ENCODE assay signal across 9 mouse cellular contexts in genomic region chr3:90322289-90322688, GRCm38 (mm10). TPM values are rescaled to one million over a fixed set of nuclear protein-coding genes. Genes with fewer than 3 reads are reported as not detected.
DNase-seq lines count a peak whose midpoint lies in the region; ATAC-seq lines count a peak whose summit lies in the region.
"Had no signal": no experiment of that assay in that cellular context is flagged by ENCODE, and none has a peak within 500 bp of the region (broad histone marks: within the 10 kb centered on the region; RNA-seq: fewer than 3 reads in every experiment).

No protein-coding gene starts in this region.

- no peak for DNase-seq in heart, embryonic 10.5 days (ENCODE audit: low spot score)
- no peak for DNase-seq in midbrain, embryonic 11.5 days (ENCODE audit: low spot score, missing footprints)
- DNase-seq in midbrain, embryonic 10.5 days (ENCODE audit: low spot score) = no peak
- DNase-seq in intestine, embryonic 14.5 days (ENCODE audit: low spot score) = peak; percentile 62
- DNase-seq in cerebellum, adult 11-12 months = no peak
- no peak for DNase-seq in spleen, postnatal 4 days (ENCODE audit: low spot score in 2 of 2)

- WGBS in heart, embryonic 13.5 days = 49% methylated on average over 6 of the region's 6 CpGs
- WGBS in heart, embryonic 10.5 days = 81% methylated on average over 6 of the region's 6 CpGs
- 91% methylated on average over 6 of the region's 6 CpGs for WGBS in midbrain, embryonic 11.5 days
- WGBS in midbrain, embryonic 10.5 days = 90% methylated on average over 6 of the region's 6 CpGs
- WGBS in intestine, embryonic 14.5 days = 48% methylated on average over 6 of the region's 6 CpGs
- 45% methylated on average over 6 of the region's 6 CpGs for WGBS in stomach, embryonic 14.5 days

- H3K4me1 ChIP-seq in heart, embryonic 13.5 days = peaks cover 42% of the 10 kb centered on the region
- H3K4me1 ChIP-seq in heart, embryonic 10.5 days = peaks cover 16% of the 10 kb centered on the region; the same call in 1 of the 2 replicates
- peaks cover 3% of the 10 kb centered on the region; the same call in 1 of the 2 replicates for H3K4me1 ChIP-seq in midbrain, embryonic 11.5 days (ENCODE audit: control insufficient read depth, insufficient read depth, low read length)
- peaks cover 7% of the 10 kb centered on the region; the same call in 1 of the 2 replicates for H3K4me1 ChIP-seq in midbrain, embryonic 10.5 days
- H3K4me1 ChIP-seq in intestine, embryonic 14.5 days (replicated peaks; ENCODE audit: control insufficient read depth, insufficient read depth, low read length) = peaks cover 29% of the 10 kb centered on the region
- peaks cover 23% of the 10 kb centered on the region; the same call in 1 of the 2 replicates for H3K4me1 ChIP-seq in stomach, embryonic 14.5 days (ENCODE audit: control insufficient read depth, insufficient read depth, low read length)

- ATAC-seq in heart, embryonic 13.5 days (ENCODE audit: extremely low read depth, insufficient number of reproducible peaks, low FRiP score, low TSS enrichment) = no peak
- 0 out of 2 replicates have a peak, but pooled peaks have one; percentile 40 for ATAC-seq in midbrain, embryonic 11.5 days (ENCODE audit: low FRiP score)
- 0 out of 2 replicates have a peak, but pooled peaks have one; percentile 36 for ATAC-seq in intestine, embryonic 14.5 days (replicated peaks; ENCODE audit: low FRiP score, low TSS enrichment, low read depth)
- ATAC-seq in stomach, embryonic 14.5 days (ENCODE audit: insufficient number of reproducible peaks, insufficient read depth, low FRiP score, low read depth) = no peak
- ATAC-seq: liver, embryonic 12.5 days had no signal

- H3K9me3 ChIP-seq in heart, embryonic 13.5 days = no peaks in the 10 kb centered on the region
- H3K9me3 ChIP-seq in heart, embryonic 10.5 days = no peaks in the 10 kb centered on the region
- H3K9me3 ChIP-seq in midbrain, embryonic 11.5 days (ENCODE audit: control insufficient read depth, low read length) = no peaks in the 10 kb centered on the region
- H3K9me3 ChIP-seq in midbrain, embryonic 10.5 days (replicated peaks) = no peaks in the 10 kb centered on the region
- no peaks in the 10 kb centered on the region for H3K9me3 ChIP-seq in intestine, embryonic 14.5 days (ENCODE audit: control insufficient read depth, low read length)
- no peaks in the 10 kb centered on the region for H3K9me3 ChIP-seq in stomach, embryonic 14.5 days (ENCODE audit: control insufficient read depth, low read depth, low read length)
- H3K9me3 ChIP-seq: liver, embryonic 12.5 days had no signal

- H3K36me3 ChIP-seq in heart, embryonic 13.5 days = no peaks in the 10 kb centered on the region; the same call in 1 of the 2 replicates
- no peaks in the 10 kb centered on the region for H3K36me3 ChIP-seq in heart, embryonic 10.5 days
- H3K36me3 ChIP-seq in midbrain, embryonic 11.5 days (ENCODE audit: control insufficient read depth, insufficient read depth, low read length) = no peaks in the 10 kb centered on the region
- peaks cover 9% of the 10 kb centered on the region for H3K36me3 ChIP-seq in midbrain, embryonic 10.5 days
- H3K36me3 ChIP-seq in intestine, embryonic 14.5 days (ENCODE audit: control insufficient read depth, insufficient read depth, low read length) = no peaks in the 10 kb centered on the region
- H3K36me3 ChIP-seq in stomach, embryonic 14.5 days (ENCODE audit: control insufficient read depth, insufficient read depth, low read length) = no peaks in the 10 kb centered on the region

- H3K27ac ChIP-seq in heart, embryonic 13.5 days (replicated peaks) = peak overlapping the region; percentile 58
- H3K27ac ChIP-seq in heart, embryonic 10.5 days = no peak overlapping the region
- H3K27ac ChIP-seq in midbrain, embryonic 11.5 days (ENCODE audit: low read depth, low read length) = no peak overlapping the region
- no peak overlapping the region for H3K27ac ChIP-seq in midbrain, embryonic 10.5 days (replicated peaks)
- peak overlapping the region; percentile 47 for H3K27ac ChIP-seq in intestine, embryonic 14.5 days (ENCODE audit: low read depth)
- H3K27ac ChIP-seq in stomach, embryonic 14.5 days (ENCODE audit: low read length) = no peak overlapping the region; the same call in 1 of the 2 replicates
- H3K27ac ChIP-seq: liver, embryonic 12.5 days had no signal

- H3K4me2 ChIP-seq in heart, embryonic 13.5 days = peak overlapping the region; percentile 54
- H3K4me2 ChIP-seq in midbrain, embryonic 11.5 days = no peak overlapping the region
- H3K4me2 ChIP-seq in intestine, embryonic 14.5 days (ENCODE audit: low read length) = peak overlapping the region; percentile 34
- 0 out of 2 replicates have a peak overlapping the region, but pooled peaks have one; percentile 0 for H3K4me2 ChIP-seq in stomach, embryonic 14.5 days (replicated peaks; ENCODE audit: low read depth, low read length)
- H3K4me2 ChIP-seq: liver, embryonic 12.5 days had no signal

- no peak overlapping the region for H3K4me3 ChIP-seq in heart, embryonic 13.5 days
- H3K4me3 ChIP-seq in heart, embryonic 10.5 days = no peak overlapping the region
- no peak overlapping the region for H3K4me3 ChIP-seq in midbrain, embryonic 11.5 days (ENCODE audit: low read depth, low read length)
- no peak overlapping the region for H3K4me3 ChIP-seq in midbrain, embryonic 10.5 days
- no peak overlapping the region for H3K4me3 ChIP-seq in intestine, embryonic 14.5 days (ENCODE audit: low read depth, low read length)
- no peak overlapping the region for H3K4me3 ChIP-seq in stomach, embryonic 14.5 days (ENCODE audit: low read depth, low read length)
- H3K4me3 ChIP-seq: liver, embryonic 12.5 days had no signal

- H3K9ac ChIP-seq in heart, embryonic 13.5 days = peak overlapping the region; percentile 44
- H3K9ac ChIP-seq in midbrain, embryonic 11.5 days (ENCODE audit: low read length) = no peak overlapping the region
- no peak overlapping the region for H3K9ac ChIP-seq in intestine, embryonic 14.5 days (ENCODE audit: low read length)
- H3K9ac ChIP-seq in stomach, embryonic 14.5 days (replicated peaks; ENCODE audit: low read depth, low read length) = no peak overlapping the region
- H3K9ac ChIP-seq: liver, embryonic 12.5 days had no signal

- no peaks in the 10 kb centered on the region for H3K27me3 ChIP-seq in heart, embryonic 13.5 days (replicated peaks)
- H3K27me3 ChIP-seq in heart, embryonic 10.5 days (ENCODE audit: insufficient read depth, poor library complexity, severe bottlenecking) = no peaks in the 10 kb centered on the region
- no peaks in the 10 kb centered on the region for H3K27me3 ChIP-seq in midbrain, embryonic 11.5 days (ENCODE audit: control insufficient read depth, insufficient read depth, low read length)
- H3K27me3 ChIP-seq in midbrain, embryonic 10.5 days (ENCODE audit: low read depth, poor library complexity, severe bottlenecking) = no peaks in the 10 kb centered on the region
- no peaks in the 10 kb centered on the region for H3K27me3 ChIP-seq in intestine, embryonic 14.5 days (replicated peaks; ENCODE audit: control insufficient read depth, insufficient read depth, low read length)
- H3K27me3 ChIP-seq in stomach, embryonic 14.5 days (ENCODE audit: control insufficient read depth, insufficient read depth, low read length) = no peaks in the 10 kb centered on the region
- H3K27me3 ChIP-seq: liver, embryonic 12.5 days had no signal

RNA-seq across cellular contexts. Expression of gene Gatad2b, which starts 29.3 kb away (rescaled TPM):
- 7.9 and 9.3 TPM in 2 replicates for polyA plus RNA-seq in heart, embryonic 13.5 days (2015; fragmentation: Nextera tagmentation; extraction: Ambion mirVana)
- 10.6 and 11.8 TPM in 2 replicates for polyA plus RNA-seq in heart, embryonic 10.5 days (2016; fragmentation: Nextera tagmentation; extraction: Ambion mirVana)
- 10.4 TPM in 2 replicates for polyA plus RNA-seq in midbrain, embryonic 11.5 days (2014; fragmentation: Nextera tagmentation; extraction: Ambion mirVana)
- polyA plus RNA-seq in midbrain, embryonic 10.5 days (2016; fragmentation: Nextera tagmentation; extraction: Ambion mirVana) = 13.6 and 14.1 TPM in 2 replicates
- polyA plus RNA-seq in intestine, embryonic 14.5 days (2014; fragmentation: Nextera tagmentation; extraction: Ambion mirVana) = 15.5 and 16.0 TPM in 2 replicates
- polyA plus RNA-seq in stomach, embryonic 14.5 days (2014; fragmentation: Nextera tagmentation; extraction: Ambion mirVana) = 22.3 and 28.7 TPM in 2 replicates

RNA-seq across cellular contexts. Expression of gene Dennd4b, which starts 57.3 kb away (rescaled TPM):
- polyA plus RNA-seq in heart, embryonic 13.5 days (2015; fragmentation: Nextera tagmentation; extraction: Ambion mirVana) = 5.5 and 5.7 TPM in 2 replicates
- polyA plus RNA-seq in heart, embryonic 10.5 days (2016; fragmentation: Nextera tagmentation; extraction: Ambion mirVana) = 4.6 and 7.0 TPM in 2 replicates
- 3.8 and 4.0 TPM in 2 replicates for polyA plus RNA-seq in midbrain, embryonic 11.5 days (2014; fragmentation: Nextera tagmentation; extraction: Ambion mirVana)
- 6.9 and 7.0 TPM in 2 replicates for polyA plus RNA-seq in midbrain, embryonic 10.5 days (2016; fragmentation: Nextera tagmentation; extraction: Ambion mirVana)
- polyA plus RNA-seq in intestine, embryonic 14.5 days (2014; fragmentation: Nextera tagmentation; extraction: Ambion mirVana) = 3.6 and 4.9 TPM in 2 replicates
- 3.0 and 3.6 TPM in 2 replicates for polyA plus RNA-seq in stomach, embryonic 14.5 days (2014; fragmentation: Nextera tagmentation; extraction: Ambion mirVana)

Comparison
In these comparisons a context has a peak if more than half of its experiments do, and no peak if none do; other contexts are left out.
1. H3K27ac ChIP-seq: peak in heart, embryonic 13.5 days (single experiment) and intestine, embryonic 14.5 days (single experiment); none in heart, embryonic 10.5 days (single experiment), midbrain, embryonic 11.5 days (single experiment), midbrain, embryonic 10.5 days (single experiment) and stomach, embryonic 14.5 days (single experiment).
2. ATAC-seq: peak in midbrain, embryonic 11.5 days (single experiment) and intestine, embryonic 14.5 days (single experiment); none in heart, embryonic 13.5 days (single experiment) and stomach, embryonic 14.5 days (single experiment).